Mouse (Mus musculus): ENCODE measurements around the gene Elmsan1.

GRCm38 (mm10) chr12:84218289-84219120, at the start of gene Elmsan1:
- TF ChIP-seq CTCF (IDR thresholded peaks at IDR 0.05; ENCODE audit: extremely low read depth, insufficient read length, insufficient replicate concordance, low read depth, low read length) (no peak), POLR2A (IDR thresholded peaks at IDR 0.05; ENCODE audit: low read depth, low read length) (0 out of 2 replicates have a peak, but pooled peaks have one; percentile 6)
